Mouse (Mus musculus): ENCODE results near the gene Dhrs1.
"Not testable (repeated sequence)": the region's sequence is repeated elsewhere in the genome, so short reads cannot be mapped to it uniquely, and the experiment has no call there.

GRCm38 (mm10) chr14:55760156-55760555, 14.7 kb upstream of the Dhrs1 start:
- peak; percentile 40 for TF ChIP-seq CTCF (IDR thresholded peaks at IDR 0.05; ENCODE audit: low read depth, low read length)
- not testable (repeated sequence) for TF ChIP-seq POLR2A (IDR thresholded peaks at IDR 0.05; ENCODE audit: borderline replicate concordance, low read depth, low read length)
